ENCODE assay signal across 38 mouse cellular contexts in the genomic region with DNA sequence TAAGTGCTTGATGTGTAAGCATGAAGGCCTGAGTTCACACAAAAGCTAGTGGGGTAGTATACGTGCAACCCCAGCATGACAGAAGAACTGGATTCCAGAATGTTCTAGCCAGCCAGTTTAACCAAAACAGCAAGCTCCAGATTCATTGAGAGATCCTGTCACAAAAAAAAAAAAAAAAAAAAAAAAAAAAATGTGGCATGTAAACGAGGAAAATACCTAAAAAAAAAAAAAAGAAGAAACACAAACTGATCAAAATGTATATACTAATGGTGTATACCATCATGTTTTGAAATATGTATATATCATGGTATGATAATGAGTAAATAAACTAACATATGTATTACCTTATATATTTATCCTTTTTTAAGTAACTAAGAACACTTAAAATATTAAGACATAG. TPM values are rescaled to one million over a fixed set of nuclear protein-coding genes. Genes with fewer than 3 reads are reported as not detected.
"Had no signal": no experiment of that assay in that cellular context is flagged by ENCODE, and none has a peak within 500 bp of the region (broad histone marks: within the 10 kb centered on the region; RNA-seq: fewer than 3 reads in every experiment).

No protein-coding gene starts in this region.

- H3K27me3 ChIP-seq: embryonic facial prominence, embryonic 12.5 days; embryonic facial prominence, embryonic 13.5 days; embryonic facial prominence, embryonic 15.5 days; forebrain, embryonic 12.5 days; forebrain, embryonic 13.5 days; forebrain, embryonic 15.5 days had no signal

- H3K4me2 ChIP-seq: embryonic facial prominence, embryonic 12.5 days; embryonic facial prominence, embryonic 13.5 days; embryonic facial prominence, embryonic 15.5 days; forebrain, embryonic 12.5 days; forebrain, embryonic 13.5 days; forebrain, embryonic 15.5 days had no signal

- H3K27ac ChIP-seq: embryonic facial prominence, embryonic 10.5 days; embryonic facial prominence, embryonic 12.5 days; embryonic facial prominence, embryonic 15.5 days; forebrain, embryonic 10.5 days; forebrain, embryonic 12.5 days; forebrain, embryonic 13.5 days; forebrain, embryonic 15.5 days; gastrocnemius, adult 2 months; heart, adult 2 months; heart, embryonic 10.5 days had no signal

- H3K9ac ChIP-seq: embryonic facial prominence, embryonic 12.5 days; embryonic facial prominence, embryonic 13.5 days; embryonic facial prominence, embryonic 15.5 days; forebrain, embryonic 12.5 days; forebrain, embryonic 13.5 days; forebrain, embryonic 15.5 days had no signal

- H3K9me3 ChIP-seq: embryonic facial prominence, embryonic 12.5 days; forebrain, embryonic 15.5 days had no signal

- H3K36me3 ChIP-seq: embryonic facial prominence, embryonic 12.5 days; forebrain, embryonic 12.5 days; forebrain, embryonic 15.5 days had no signal

- H3K4me3 ChIP-seq: embryonic facial prominence, embryonic 10.5 days; embryonic facial prominence, embryonic 12.5 days; embryonic facial prominence, embryonic 13.5 days; embryonic facial prominence, embryonic 15.5 days; erythroblast, embryonic 14.5 days; forebrain, embryonic 10.5 days; forebrain, embryonic 12.5 days; forebrain, embryonic 13.5 days; forebrain, embryonic 15.5 days; gastrocnemius, adult 2 months; heart, adult 2 months; heart, embryonic 10.5 days had no signal

- DNase-seq: cerebellum, adult 9-10 months; cerebellum, adult 9-11 months; cerebellum, postnatal 10 days; cerebellum, postnatal 14 days; cerebellum, postnatal 25 days; cerebellum, postnatal 36 days; embryo, embryonic 11 days; gastrocnemius, adult 2 months; gastrocnemius, postnatal 10 days; gastrocnemius, postnatal 14 days; gastrocnemius, postnatal 25 days; gastrocnemius, postnatal 36 days; heart, adult 18-20 months; heart, adult 2 months had no signal

- ATAC-seq: forebrain, embryonic 13.5 days; forebrain, embryonic 14.5 days; forebrain, embryonic 15.5 days; forebrain, embryonic 16.5 days had no signal

RNA-seq across cellular contexts. Expression of a gene that starts 7.6 kb away (rescaled TPM):
- total RNA-seq: common myeloid progenitor, adult 5-6 weeks; gastrocnemius, adult 18-20 months; gastrocnemius, adult 2 months; gastrocnemius, adult 8-10 months; gastrocnemius, postnatal 10 days; gastrocnemius, postnatal 14 days; gastrocnemius, postnatal 25 days; gastrocnemius, postnatal 36 days; gastrocnemius, postnatal 4 days; granulocyte monocyte progenitor cell, adult 5-6 weeks; heart, adult 18-20 months; heart, adult 2 months; heart, adult 8-10 months had no signal
- polyA plus RNA-seq: cortical plate, adult 2 months; embryonic facial prominence, embryonic 10.5 days; embryonic facial prominence, embryonic 11.5 days; embryonic facial prominence, embryonic 12.5 days; embryonic facial prominence, embryonic 13.5 days; embryonic facial prominence, embryonic 14.5 days; embryonic facial prominence, embryonic 15.5 days; erythroblast, embryonic 14.5 days; forebrain, embryonic 10.5 days; forebrain, embryonic 11.5 days; forebrain, embryonic 12.5 days; forebrain, embryonic 13.5 days; forebrain, embryonic 14.5 days; forebrain, embryonic 15.5 days; forebrain, embryonic 16.5 days; frontal cortex, adult 2 months; gonadal fat pad, adult 2 months; heart, adult 2 months; heart, embryonic 10.5 days had no signal
